Mouse (Mus musculus) layer of hippocampus, adult 18-20 months (tissue): Measurements from ENCODE around the gene BC034090. TPM values are rescaled to one million over a fixed set of nuclear protein-coding genes. Genes with fewer than 3 reads are reported as not detected.

ENCODE experiments used
- DNase-seq, 2 experiments: peaks; one replicate each; pipeline ENCODE4 v3.0.0; 2022; ENCODE audit warnings: low spot score in 2 of 2
- total RNA-seq, 2 experiments: library from RNA; stranded (reverse); gene quantifications; 2 replicates each; pipeline ENCODE4 v1.2.3; 2021

Gene BC034090
- total RNA-seq, 2 experiments from 2014 or later, result 5.9 to 7.6 TPM

- no peak for DNase-seq
Measured at GRCm38 (mm10) chr1:155216844-155217243, 27.4 kb downstream of the BC034090 start.

GRCm38 (mm10) chr1:155216313-155216712 is 27.9 kb downstream of the BC034090 start:
- no peak for DNase-seq

GRCm38 (mm10) chr1:155215066-155215764 is 29.0 kb downstream of the BC034090 start:
- peak; percentile 74 to 90 for DNase-seq

- DNase-seq, result no peak
Measured at GRCm38 (mm10) chr1:155213912-155214311, 30.3 kb downstream of the BC034090 start.

- DNase-seq, result no peak
Measured at GRCm38 (mm10) chr1:155212936-155213774, 31.1 kb downstream of the BC034090 start.

- DNase-seq, result no peak
Measured at GRCm38 (mm10) chr1:155212493-155212892, 31.8 kb downstream of the BC034090 start.

GRCm38 (mm10) chr1:155212081-155212480 is 32.2 kb downstream of the BC034090 start:
- DNase-seq, result no peak

GRCm38 (mm10) chr1:155211017-155211416 is 33.2 kb downstream of the BC034090 start:
- no peak for DNase-seq

GRCm38 (mm10) chr1:155210011-155210763 is 34.1 kb downstream of the BC034090 start:
- no peak for DNase-seq

GRCm38 (mm10) chr1:155207859-155208258 is 36.4 kb downstream of the BC034090 start:
- DNase-seq, result no peak

GRCm38 (mm10) chr1:155205822-155206660 is 38.2 kb downstream of the BC034090 start:
- no peak for DNase-seq

- DNase-seq, result no peak
Measured at GRCm38 (mm10) chr1:155205311-155205710, 38.9 kb downstream of the BC034090 start.

- peak in 1 of 2 experiments; percentile 75 for DNase-seq
Measured at GRCm38 (mm10) chr1:155204560-155205162, 39.6 kb downstream of the BC034090 start.

- DNase-seq, result no peak
Measured at GRCm38 (mm10) chr1:155203954-155204353, 40.3 kb downstream of the BC034090 start.

GRCm38 (mm10) chr1:155203101-155203500 is 41.1 kb downstream of the BC034090 start:
- DNase-seq, result no peak

- no peak for DNase-seq
Measured at GRCm38 (mm10) chr1:155202472-155202871, 41.8 kb downstream of the BC034090 start.

GRCm38 (mm10) chr1:155201914-155202313 is 42.3 kb downstream of the BC034090 start:
- no peak for DNase-seq

- peak; percentile 68 to 82 for DNase-seq
Measured at GRCm38 (mm10) chr1:155201373-155201879, 42.8 kb downstream of the BC034090 start.

GRCm38 (mm10) chr1:155200967-155201366 is 43.3 kb downstream of the BC034090 start:
- DNase-seq, result no peak

- no peak for DNase-seq
Measured at GRCm38 (mm10) chr1:155199522-155199921, 44.7 kb downstream of the BC034090 start.
